Mouse (Mus musculus) neural tube, embryonic 11.5 days (tissue): ENCODE data around the gene Gm17416. TPM values are rescaled to one million over a fixed set of nuclear protein-coding genes. Genes with fewer than 3 reads are reported as not detected.

Experiments used
- ATAC-seq: fragments of 200-750 bp; cut with Nextera tagmentation; 2 replicates; pipeline ENCODE4 v1.8.0; 2017; ENCODE audit warnings: moderate number of reproducible peaks, mild to moderate bottlenecking, moderate TSS enrichment, moderate library complexity; ENCODE audit not compliant: insufficient read depth, low FRiP score, low TSS enrichment
- DNase-seq: peaks from one replicate; pipeline ENCODE4 v3.0.0-alpha.2; 2015; ENCODE audit warnings: low spot score
- H3K27ac ChIP-seq: fragments of 300-500 bp; sonication (generic); 2 replicates; pipeline ENCODE4 v1.5.1; 2014; ENCODE audit warnings: low read depth, mild to moderate bottlenecking, low read length
- H3K27me3 ChIP-seq: fragments of 300-500 bp; sonication (generic); 2 replicates; pipeline ENCODE4 v1.6.1; 2014; ENCODE audit warnings: mild to moderate bottlenecking, low read length, mixed read lengths; ENCODE audit not compliant: control insufficient read depth, insufficient read depth
- H3K36me3 ChIP-seq: fragments of 300-500 bp; sonication (generic); 2 replicates; pipeline ENCODE4 v1.6.1; 2014; ENCODE audit warnings: mild to moderate bottlenecking, low read length, moderate library complexity, mixed read lengths; ENCODE audit not compliant: control insufficient read depth, insufficient read depth
- H3K4me1 ChIP-seq: fragments of 300-500 bp; sonication (generic); 2 replicates; pipeline ENCODE4 v1.6.1; 2014; ENCODE audit warnings: low read length, mixed read lengths; ENCODE audit not compliant: control insufficient read depth, insufficient read depth
- H3K4me2 ChIP-seq: fragments of 300-500 bp; sonication (generic); 2 replicates; pipeline ENCODE4 v1.6.1; 2014; ENCODE audit warnings: low read depth, mild to moderate bottlenecking, moderate library complexity
- H3K4me3 ChIP-seq: fragments of 300-500 bp; sonication (generic); 2 replicates; pipeline ENCODE4 v1.5.1; 2014; ENCODE audit warnings: low read depth, low read length
- H3K9ac ChIP-seq: fragments of 300-500 bp; sonication (generic); 2 replicates; pipeline ENCODE4 v1.6.1; 2014; ENCODE audit warnings: mild to moderate bottlenecking, low read length
- H3K9me3 ChIP-seq: fragments of 300-500 bp; sonication (generic); 2 replicates; pipeline ENCODE4 v1.6.1; 2016; ENCODE audit warnings: low read length; ENCODE audit not compliant: control insufficient read depth
- WGBS: fragments of 180-500 bp; shearing (Covaris S2); extraction: QIAGEN DNeasy Blood & Tissue Kit; methylation state at CpG from one replicate; pipeline ENCODE4 v1.1.7; 2014; 5-methylcytosine and 5-hydroxymethylcytosine counted together
- polyA plus RNA-seq: library from polyadenylated mRNA; unstranded; fragments of >200 nt; fragmentation: Nextera tagmentation; extraction: Ambion mirVana; gene quantifications from 2 replicates; pipeline ENCODE4 v1.2.1, GENCODE M21; 2014

Gene Gm17416
- polyA plus RNA-seq, 1 experiment from 2014 or later = not detected

GRCm38 (mm10) chr2:152599299-152599698, 30.2 kb downstream of the Gm17416 start, which contains the start of gene Defb45:
Gene Defb45 (minus strand): TSS chr2:152599399.
- DNase-seq (no peak), ATAC-seq (no peak)
- Histone ChIP-seq H3K4me2 (no peak within 1 kb of the TSS), H3K36me3 (no peaks in the 10 kb centered on the region), H3K4me1 (no peaks in the 10 kb centered on the region), H3K9me3 (no peaks in the 10 kb centered on the region), H3K9ac (no peak within 1 kb of the TSS), H3K27ac (no peak within 1 kb of the TSS), H3K27me3 (no peaks in the 10 kb centered on the region), H3K4me3 (no peak within 1 kb of the TSS)
- WGBS = 77% methylated on average over 7 of the region's 7 CpGs

DNA sequence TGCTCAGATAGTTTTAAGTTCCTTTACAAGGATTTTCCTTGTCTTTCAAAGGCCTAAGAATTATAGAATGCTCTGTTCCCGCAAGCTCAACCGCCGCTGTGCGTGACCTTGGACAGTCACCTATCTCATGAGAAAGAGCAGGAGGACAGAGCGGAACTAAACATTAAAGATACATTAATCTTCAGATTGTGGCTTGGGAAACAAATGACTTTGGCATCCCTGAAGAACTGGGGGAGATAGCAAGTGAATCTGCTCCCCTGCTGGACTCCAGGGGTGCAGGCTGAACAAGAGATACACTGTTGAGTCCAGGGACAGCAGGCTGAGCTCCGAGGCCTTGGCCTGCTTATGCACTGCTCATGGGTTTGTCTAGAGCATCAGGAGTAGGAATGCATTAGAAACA, 30.9 kb downstream of the Gm17416 start:
- Histone ChIP-seq H3K9me3 (no peaks in the 10 kb centered on the region), H3K9ac (no peak overlapping the region), H3K4me2 (no peak overlapping the region), H3K27ac (no peak overlapping the region), H3K27me3 (no peaks in the 10 kb centered on the region), H3K4me3 (no peak overlapping the region), H3K4me1 (no peaks in the 10 kb centered on the region), H3K36me3 (no peaks in the 10 kb centered on the region)
- 77% methylated on average over 6 of the region's 6 CpGs for WGBS
- no peak for DNase-seq
- ATAC-seq = no peak

GRCm38 (mm10) chr2:152601275-152601960, 32.3 kb downstream of the Gm17416 start:
- Histone ChIP-seq H3K4me3 (no peak overlapping the region), H3K27ac (no peak overlapping the region), H3K4me2 (no peak overlapping the region), H3K36me3 (no peaks in the 10 kb centered on the region), H3K4me1 (no peaks in the 10 kb centered on the region), H3K27me3 (no peaks in the 10 kb centered on the region), H3K9me3 (no peaks in the 10 kb centered on the region), H3K9ac (no peak overlapping the region)
- ATAC-seq (no peak), DNase-seq (no peak)
- 76% methylated on average over 4 of the region's 4 CpGs for WGBS

DNA sequence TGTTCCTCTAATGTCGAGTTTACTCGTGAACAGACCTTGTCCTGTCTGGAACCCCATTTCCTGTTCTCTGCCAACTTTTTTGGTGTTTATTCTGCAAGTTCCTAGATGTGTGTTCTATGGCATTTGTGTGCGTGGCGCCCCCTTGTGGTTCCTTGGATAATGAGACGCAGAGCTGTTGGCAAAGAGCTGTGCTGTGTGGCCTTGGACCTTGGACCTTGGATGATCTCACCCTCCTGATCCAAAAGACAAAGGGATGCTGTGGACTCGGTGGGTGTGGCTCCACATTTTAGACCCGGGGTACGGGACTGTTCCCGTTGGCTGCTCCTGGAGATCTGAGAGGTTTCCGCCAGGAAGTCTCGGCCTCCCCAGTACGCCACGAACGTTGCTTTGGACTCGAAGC, 34.9 kb downstream of the Gm17416 start, which contains the start of gene Defb36:
Defb36 (plus strand) TSS at position 271 of the 400 bp plus-strand sequence.
- Histone ChIP-seq H3K36me3 (no peaks in the 10 kb centered on the region), H3K4me1 (no peaks in the 10 kb centered on the region), H3K9ac (no peak within 1 kb of the TSS), H3K4me2 (no peak within 1 kb of the TSS), H3K9me3 (no peaks in the 10 kb centered on the region), H3K4me3 (no peak within 1 kb of the TSS), H3K27ac (no peak within 1 kb of the TSS), H3K27me3 (no peaks in the 10 kb centered on the region)
- DNase-seq = no peak
- WGBS = 88% methylated on average over 15 of the region's 15 CpGs
- no peak for ATAC-seq

GRCm38 (mm10) chr2:152607746-152608145, 38.6 kb downstream of the Gm17416 start:
- Histone ChIP-seq H3K9me3 (no peaks in the 10 kb centered on the region), H3K9ac (no peak overlapping the region), H3K27ac (no peak overlapping the region), H3K4me3 (no peak overlapping the region), H3K4me2 (no peak overlapping the region), H3K27me3 (no peaks in the 10 kb centered on the region), H3K36me3 (no peaks in the 10 kb centered on the region), H3K4me1 (no peaks in the 10 kb centered on the region)
- no peak for DNase-seq
- WGBS = 48% methylated on average over 6 of the region's 6 CpGs
- no peak for ATAC-seq

GRCm38 (mm10) chr2:152608719-152609118, 39.6 kb downstream of the Gm17416 start:
- Histone ChIP-seq H3K27ac (no peak overlapping the region), H3K36me3 (no peaks in the 10 kb centered on the region), H3K27me3 (no peaks in the 10 kb centered on the region), H3K4me3 (no peak overlapping the region), H3K4me1 (no peaks in the 10 kb centered on the region), H3K9ac (no peak overlapping the region), H3K9me3 (no peaks in the 10 kb centered on the region), H3K4me2 (no peak overlapping the region)
- ATAC-seq (no peak), DNase-seq (no peak)
- WGBS = 89% methylated on average over 1 of the region's 1 CpGs

DNA sequence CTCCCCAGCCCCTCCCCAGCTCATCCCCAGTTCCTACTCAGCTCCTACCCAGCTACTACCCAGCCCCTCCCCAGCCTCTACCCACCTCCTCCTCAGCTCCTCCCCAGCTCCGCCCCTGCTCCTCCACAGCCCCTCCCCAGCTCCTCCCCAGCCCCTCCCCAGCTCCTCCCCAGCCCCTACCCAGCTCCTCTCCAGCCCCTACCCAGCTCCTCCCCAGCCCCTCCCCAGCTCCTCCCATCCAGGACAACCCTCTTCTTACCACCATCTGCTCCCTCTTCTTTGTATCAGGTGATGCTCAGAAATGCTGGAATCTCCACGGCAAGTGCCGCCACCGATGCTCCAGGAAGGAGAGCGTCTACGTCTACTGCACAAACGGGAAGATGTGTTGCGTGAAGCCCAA, 43.1 kb downstream of the Gm17416 start:
- ATAC-seq = no peak
- Histone ChIP-seq H3K4me3 (no peak overlapping the region), H3K9me3 (no peaks in the 10 kb centered on the region), H3K4me1 (no peaks in the 10 kb centered on the region), H3K4me2 (no peak overlapping the region), H3K27ac (no peak overlapping the region), H3K27me3 (no peaks in the 10 kb centered on the region), H3K9ac (no peak overlapping the region), H3K36me3 (no peaks in the 10 kb centered on the region)
- WGBS = 30% methylated on average over 8 of the region's 8 CpGs
- DNase-seq = no peak

DNA sequence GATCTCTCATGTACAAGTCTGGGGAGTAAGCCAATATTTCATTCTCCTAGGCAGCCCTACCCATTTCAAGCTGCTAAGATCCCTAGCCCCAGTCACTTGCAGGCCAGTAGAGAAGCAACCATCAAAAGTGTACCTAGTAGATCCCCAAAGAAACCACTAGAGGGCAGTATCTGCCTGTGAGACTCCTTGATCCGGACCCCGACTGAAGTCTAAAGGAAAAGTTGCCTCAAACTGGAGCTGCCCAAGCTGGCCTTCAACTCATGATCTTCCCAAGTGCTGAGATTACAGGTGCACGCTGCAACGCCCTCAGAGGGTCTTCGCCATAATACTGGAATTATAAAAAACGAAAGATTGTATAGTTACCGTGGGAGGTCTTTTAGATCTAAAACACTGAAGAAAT, 46.4 kb downstream of the Gm17416 start:
- H3K4me1 ChIP-seq = no peaks in the 10 kb centered on the region
- H3K27me3 ChIP-seq = no peaks in the 10 kb centered on the region
- no peak overlapping the region for H3K27ac ChIP-seq
- no peak overlapping the region for H3K4me3 ChIP-seq
- H3K9me3 ChIP-seq = no peaks in the 10 kb centered on the region
- DNase-seq (peak; percentile 50), ATAC-seq (no peak)
- 9% methylated on average over 7 of the region's 7 CpGs for WGBS
- H3K9ac ChIP-seq = no peak overlapping the region
- H3K36me3 ChIP-seq = no peaks in the 10 kb centered on the region
- H3K4me2 ChIP-seq = no peak overlapping the region

GRCm38 (mm10) chr2:152616470-152616869, 47.3 kb downstream of the Gm17416 start:
- ATAC-seq (no peak), DNase-seq (no peak)
- no peak overlapping the region for H3K4me3 ChIP-seq

More at GRCm38 (mm10) chr2:152616470-152616869, 47.3 kb downstream of the Gm17416 start:
- H3K27ac ChIP-seq = no peak overlapping the region
- no peaks in the 10 kb centered on the region for H3K36me3 ChIP-seq
- no peak overlapping the region for H3K4me2 ChIP-seq
- no peaks in the 10 kb centered on the region for H3K9me3 ChIP-seq
- no peak overlapping the region for H3K9ac ChIP-seq
- no peaks in the 10 kb centered on the region for H3K4me1 ChIP-seq
- H3K27me3 ChIP-seq = no peaks in the 10 kb centered on the region
- 80% methylated on average over 6 of the region's 6 CpGs for WGBS
